Mouse (Mus musculus) urinary bladder, postnatal 10 days (tissue): ENCODE measurements around the gene Rab7b.

Experiments used
- DNase-seq: peaks from one replicate; pipeline ENCODE4 v3.0.0; 2022; ENCODE audit warnings: low spot score

The Rab7b gene

GRCm38 (mm10) chr1:131696325-131696724 is 7.8 kb downstream of the Rab7b start:
- no peak for DNase-seq

GRCm38 (mm10) chr1:131698770-131699169 is 10.3 kb downstream of the Rab7b start:
- DNase-seq, result no peak

GRCm38 (mm10) chr1:131699642-131700041 is 11.1 kb downstream of the Rab7b start:
- no peak for DNase-seq

GRCm38 (mm10) chr1:131700447-131700846 is 12.0 kb downstream of the Rab7b start:
- no peak for DNase-seq

GRCm38 (mm10) chr1:131701391-131701790 is 12.9 kb downstream of the Rab7b start:
- DNase-seq, result no peak

- no peak for DNase-seq
Observed at GRCm38 (mm10) chr1:131702094-131702766, 13.7 kb downstream of the Rab7b start.

- no peak for DNase-seq
Observed at GRCm38 (mm10) chr1:131703482-131703881, 15.0 kb downstream of the Rab7b start.

GRCm38 (mm10) chr1:131708338-131708737 is 19.8 kb downstream of the Rab7b start:
- DNase-seq, result no peak

GRCm38 (mm10) chr1:131711518-131711917 is 23.0 kb downstream of the Rab7b start:
- no peak for DNase-seq

GRCm38 (mm10) chr1:131712386-131712785 is 23.9 kb downstream of the Rab7b start:
- peak; percentile 33 for DNase-seq

- no peak for DNase-seq
Observed at GRCm38 (mm10) chr1:131714388-131715337, 26.2 kb downstream of the Rab7b start.

GRCm38 (mm10) chr1:131718952-131719694 is 30.6 kb downstream of the Rab7b start:
- DNase-seq, result no peak

- no peak for DNase-seq
Observed at GRCm38 (mm10) chr1:131721989-131722388, 33.5 kb downstream of the Rab7b start.

- DNase-seq, result no peak
Observed at GRCm38 (mm10) chr1:131723549-131723948, 35.1 kb downstream of the Rab7b start.

- DNase-seq, result no peak
Observed at GRCm38 (mm10) chr1:131726586-131726985, 38.1 kb downstream of the Rab7b start.

GRCm38 (mm10) chr1:131730639-131731437 is 42.3 kb downstream of the Rab7b start:
- DNase-seq, result no peak

- DNase-seq, result no peak
Observed at GRCm38 (mm10) chr1:131733474-131734180, 45.1 kb downstream of the Rab7b start.

GRCm38 (mm10) chr1:131734657-131735273 is 46.3 kb downstream of the Rab7b start:
- DNase-seq, result no peak

GRCm38 (mm10) chr1:131736494-131736893 is 48.0 kb downstream of the Rab7b start:
- DNase-seq, result no peak

- peak; percentile 61 for DNase-seq
Observed at GRCm38 (mm10) chr1:131737269-131737668, 48.8 kb downstream of the Rab7b start.
